Comparison of ENCODE assay signal across 22 mouse cellular contexts in the genomic region with DNA sequence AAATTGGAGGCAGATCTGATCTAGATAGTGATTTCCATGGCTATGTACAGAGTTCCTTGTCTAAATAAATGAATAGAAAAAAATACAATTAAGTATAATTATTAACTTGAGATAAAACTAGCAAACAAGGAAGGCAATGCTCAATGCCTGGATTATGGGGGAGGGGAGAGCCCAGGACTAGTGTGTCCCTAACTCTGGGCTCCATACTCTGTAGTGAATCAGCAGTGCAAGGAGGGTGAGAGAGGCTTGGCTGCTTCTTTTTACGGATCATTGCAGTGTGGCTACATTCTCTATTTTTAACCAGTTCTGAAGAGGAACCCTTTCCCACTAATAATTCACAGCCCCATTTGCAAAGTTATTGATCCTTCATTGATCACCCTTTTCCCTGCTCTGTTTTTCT.
DNase-seq lines count a peak whose midpoint lies in the region; ATAC-seq and TF ChIP-seq lines count a peak whose summit lies in the region.
"Had no signal": no experiment of that assay in that cellular context is flagged by ENCODE, and none has a peak within 500 bp of the region (broad histone marks: within the 10 kb centered on the region; RNA-seq: fewer than 3 reads in every experiment).

No protein-coding gene starts in this region.

- no peak for TF ChIP-seq EP300 in liver, postnatal 0 days (IDR thresholded peaks at IDR 0.05; ENCODE audit: low read depth)

- no peak for DNase-seq in kidney, postnatal 10 days
- no peak for DNase-seq in kidney, adult 9 months
- DNase-seq in kidney, adult 11 months = no peak
- peak; percentile 19 for DNase-seq in liver, adult 2 months (ENCODE audit: extremely low read depth, low read depth, low spot score)
- no peak for DNase-seq in liver, postnatal 0 days
- DNase-seq: adrenal gland, adult 2 months; adrenal gland, adult 8-10 months; adrenal gland, postnatal 10 days; adrenal gland, postnatal 14 days; adrenal gland, postnatal 25 days; adrenal gland, postnatal 36 days; B cell, adult 2 months; cerebellum, adult 11 months; cerebellum, adult 11-12 months had no signal

- TF ChIP-seq POLR2A in liver, adult 2 months (IDR thresholded peaks at IDR 0.05; ENCODE audit: extremely low read depth, insufficient read depth, low read length) = no peak

- H3K4me3 ChIP-seq in kidney, embryonic 14.5 days (ENCODE audit: low read length) = no peak overlapping the region
- no peak overlapping the region for H3K4me3 ChIP-seq in kidney, embryonic 15.5 days (replicated peaks)
- no peak overlapping the region for H3K4me3 ChIP-seq in kidney, embryonic 16.5 days (ENCODE audit: low read length)
- no peak overlapping the region for H3K4me3 ChIP-seq in liver, adult 2 months (ENCODE audit: insufficient read depth, low read depth, low read length)
- no peak overlapping the region for H3K4me3 ChIP-seq in liver, postnatal 0 days (ENCODE audit: low read depth, low read length)

- no peaks in the 10 kb centered on the region for H3K27me3 ChIP-seq in kidney, embryonic 14.5 days (ENCODE audit: control insufficient read depth, insufficient read depth, low read length)
- no peaks in the 10 kb centered on the region for H3K27me3 ChIP-seq in kidney, embryonic 15.5 days
- no peaks in the 10 kb centered on the region for H3K27me3 ChIP-seq in kidney, embryonic 16.5 days (ENCODE audit: insufficient read depth, low read length)
- H3K27me3 ChIP-seq in liver, adult 2 months (ENCODE audit: control insufficient read depth, insufficient read depth, low read length) = no peaks in the 10 kb centered on the region
- H3K27me3 ChIP-seq in liver, postnatal 0 days (ENCODE audit: insufficient read depth, low read length) = no peaks in the 10 kb centered on the region
- H3K27me3 ChIP-seq: CH12.LX had no signal

- 53% methylated on average over 1 of the region's 1 CpGs for WGBS in kidney, embryonic 14.5 days
- WGBS in kidney, embryonic 15.5 days = 79% methylated on average over 1 of the region's 1 CpGs
- WGBS in kidney, embryonic 16.5 days = 68% methylated on average over 1 of the region's 1 CpGs
- WGBS in liver, adult 2 months = 8% methylated on average over 1 of the region's 1 CpGs
- WGBS in liver, postnatal 0 days (ENCODE audit: insufficient replicate concordance) = 61% methylated on average over 1 of the region's 1 CpGs

- no peak overlapping the region for H3K27ac ChIP-seq in kidney, embryonic 14.5 days (ENCODE audit: low read depth, low read length)
- no peak overlapping the region for H3K27ac ChIP-seq in kidney, embryonic 15.5 days
- 0 out of 2 replicates have a peak overlapping the region, but pooled peaks have one; percentile 13 for H3K27ac ChIP-seq in kidney, embryonic 16.5 days (ENCODE audit: low read length)
- no peak overlapping the region for H3K27ac ChIP-seq in liver, adult 2 months (replicated peaks; ENCODE audit: insufficient read depth, low read depth, low read length)
- no peak overlapping the region for H3K27ac ChIP-seq in liver, postnatal 0 days (ENCODE audit: low read depth)

- H3K4me2 ChIP-seq in kidney, embryonic 14.5 days (replicated peaks; ENCODE audit: low read depth, low read length) = no peak overlapping the region
- no peak overlapping the region for H3K4me2 ChIP-seq in kidney, embryonic 15.5 days
- H3K4me2 ChIP-seq in kidney, embryonic 16.5 days (replicated peaks; ENCODE audit: low read depth, low read length) = no peak overlapping the region
- H3K4me2 ChIP-seq in liver, postnatal 0 days (ENCODE audit: low read depth, low read length) = no peak overlapping the region

- no peaks in the 10 kb centered on the region for H3K36me3 ChIP-seq in kidney, embryonic 14.5 days (ENCODE audit: control insufficient read depth, insufficient read depth, low read length)
- no peaks in the 10 kb centered on the region for H3K36me3 ChIP-seq in kidney, embryonic 15.5 days
- H3K36me3 ChIP-seq in kidney, embryonic 16.5 days (ENCODE audit: insufficient read depth, low read length) = no peaks in the 10 kb centered on the region
- H3K36me3 ChIP-seq in liver, adult 2 months (ENCODE audit: control insufficient read depth, insufficient read depth, low read length) = no peaks in the 10 kb centered on the region
- H3K36me3 ChIP-seq in liver, postnatal 0 days (replicated peaks; ENCODE audit: insufficient read depth, low read length) = no peaks in the 10 kb centered on the region
- H3K36me3 ChIP-seq: G1E had no signal

- no peak for TF ChIP-seq CTCF in liver, adult 2 months (IDR thresholded peaks at IDR 0.05; ENCODE audit: low read depth, low read length)
- no peak for TF ChIP-seq CTCF in liver, postnatal 0 days (IDR thresholded peaks at IDR 0.05; ENCODE audit: low read depth)

- no peak overlapping the region for H3K9ac ChIP-seq in kidney, embryonic 14.5 days (ENCODE audit: low read depth, low read length)
- H3K9ac ChIP-seq in kidney, embryonic 15.5 days = no peak overlapping the region
- H3K9ac ChIP-seq in kidney, embryonic 16.5 days (replicated peaks; ENCODE audit: low read length) = no peak overlapping the region
- no peak overlapping the region for H3K9ac ChIP-seq in liver, adult 2 months (ENCODE audit: low read depth, low read length)
- H3K9ac ChIP-seq in liver, postnatal 0 days (replicated peaks) = no peak overlapping the region

- no peaks in the 10 kb centered on the region for H3K79me2 ChIP-seq in liver, adult 2 months (ENCODE audit: control insufficient read depth, insufficient read depth, low read length)

- H3K9me3 ChIP-seq in kidney, embryonic 14.5 days (ENCODE audit: control insufficient read depth, low read length) = no peaks in the 10 kb centered on the region
- no peaks in the 10 kb centered on the region for H3K9me3 ChIP-seq in kidney, embryonic 15.5 days (replicated peaks)
- H3K9me3 ChIP-seq in kidney, embryonic 16.5 days (ENCODE audit: low read length) = no peaks in the 10 kb centered on the region
- no peaks in the 10 kb centered on the region for H3K9me3 ChIP-seq in liver, postnatal 0 days (ENCODE audit: low read length)
- H3K9me3 ChIP-seq: G1E had no signal

- peak; percentile 52; the same call in 1 of the 2 replicates for ATAC-seq in kidney, embryonic 14.5 days (ENCODE audit: low FRiP score, low TSS enrichment)
- peak; percentile 76 for ATAC-seq in kidney, embryonic 15.5 days (replicated peaks; ENCODE audit: low FRiP score)
- peak; percentile 79 for ATAC-seq in kidney, embryonic 16.5 days (ENCODE audit: low FRiP score, low TSS enrichment)
- ATAC-seq in liver, postnatal 0 days = no peak
- ATAC-seq: activated CD4-positive, CD25-positive, alpha-beta regulatory T cell, adult 4 months; CD4-positive, CD25-positive, alpha-beta regulatory T cell, adult 4 months; Patski had no signal

- H3K4me1 ChIP-seq in kidney, embryonic 14.5 days (ENCODE audit: control insufficient read depth, insufficient read depth, low read length) = no peaks in the 10 kb centered on the region
- H3K4me1 ChIP-seq in kidney, embryonic 15.5 days = no peaks in the 10 kb centered on the region
- no peaks in the 10 kb centered on the region for H3K4me1 ChIP-seq in kidney, embryonic 16.5 days (ENCODE audit: insufficient read depth, low read length)
- peaks cover 5% of the 10 kb centered on the region for H3K4me1 ChIP-seq in liver, adult 2 months (ENCODE audit: control insufficient read depth, insufficient read depth, low read length)
- H3K4me1 ChIP-seq in liver, postnatal 0 days (ENCODE audit: insufficient read depth) = no peaks in the 10 kb centered on the region
